Mouse (Mus musculus) G1E (cell line): Measurements from ENCODE around the gene Rgs9.

Source experiments
- CTCF ChIP-seq: IDR thresholded peaks from 2 replicates; pipeline ENCODE4 v1.5.1; 2012; ENCODE audit warnings: low read depth, low read length, inconsistent platforms, mixed read lengths
- GATA1 ChIP-seq: IDR thresholded peaks from 2 replicates; pipeline ENCODE4 v1.6.1; 2012; ENCODE audit warnings: borderline replicate concordance, low read length, inconsistent platforms, mixed read lengths
- GATA2 ChIP-seq: IDR thresholded peaks from 2 replicates; pipeline ENCODE4 v1.6.1; 2012; ENCODE audit warnings: low read depth, low read length, inconsistent platforms, borderline replicate concordance

GRCm38 (mm10) chr11:109210341-109210740 lies 87.6 kb downstream of the Rgs9 start:
- TF ChIP-seq CTCF, result no peak
- no peak for TF ChIP-seq GATA1
- TF ChIP-seq GATA2, result no peak
